Mouse (Mus musculus): ENCODE measurements around the gene Eml4. TPM values are rescaled to one million over a fixed set of nuclear protein-coding genes. Genes with fewer than 3 reads are reported as not detected.

The Eml4 gene
- polyA plus RNA-seq (2016; fragmentation: Nextera tagmentation; extraction: Ambion mirVana): 71.6 and 72.3 TPM in 2 replicates

GRCm38 (mm10) chr17:83350379-83351091 lies at the start of gene Eml4:
TSS of gene Eml4 (plus strand) at chr17:83350931.
- peak; percentile 96 for DNase-seq (ENCODE audit: low spot score)
- Histone ChIP-seq H3K27ac (peak within 1 kb of the TSS; percentile 98), H3K4me3 (peak within 1 kb of the TSS; percentile 97), H3K9me3 (replicated peaks) (no peaks in the 10 kb centered on the region), H3K4me1 (peaks cover 28% of the 10 kb centered on the region), H3K27me3 (ENCODE audit: low read depth, poor library complexity, severe bottlenecking) (no peaks in the 10 kb centered on the region), H3K36me3 (no peaks in the 10 kb centered on the region)
- 2% methylated on average over 56 of the region's 62 CpGs for WGBS

- Histone ChIP-seq H3K4me1 (no peaks in the 10 kb centered on the region), H3K27ac (no peak overlapping the region), H3K9me3 (replicated peaks) (no peaks in the 10 kb centered on the region), H3K4me3 (no peak overlapping the region), H3K36me3 (no peaks in the 10 kb centered on the region), H3K27me3 (ENCODE audit: low read depth, poor library complexity, severe bottlenecking) (no peaks in the 10 kb centered on the region)
- 90% methylated on average over 5 of the region's 5 CpGs for WGBS
- DNase-seq (ENCODE audit: low spot score): no peak
Observed at GRCm38 (mm10) chr17:83301433-83301832, 49.3 kb upstream of the Eml4 start.

GRCm38 (mm10) chr17:83304089-83304822 lies 46.5 kb upstream of the Eml4 start:
- Histone ChIP-seq H3K36me3 (no peaks in the 10 kb centered on the region), H3K9me3 (replicated peaks) (no peaks in the 10 kb centered on the region), H3K4me3 (no peak overlapping the region), H3K27ac (no peak overlapping the region), H3K27me3 (ENCODE audit: low read depth, poor library complexity, severe bottlenecking) (no peaks in the 10 kb centered on the region), H3K4me1 (peaks cover 27% of the 10 kb centered on the region)
- no peak for DNase-seq (ENCODE audit: low spot score)
- 85% methylated on average over 7 of the region's 7 CpGs for WGBS

- Histone ChIP-seq H3K4me3 (no peak overlapping the region), H3K4me1 (peaks cover 46% of the 10 kb centered on the region), H3K9me3 (replicated peaks) (no peaks in the 10 kb centered on the region), H3K27me3 (ENCODE audit: low read depth, poor library complexity, severe bottlenecking) (no peaks in the 10 kb centered on the region), H3K27ac (peak overlapping the region; percentile 71), H3K36me3 (no peaks in the 10 kb centered on the region)
- no peak for DNase-seq (ENCODE audit: low spot score)
- WGBS: 78% methylated on average over 12 of the region's 12 CpGs
Observed at GRCm38 (mm10) chr17:83306964-83307640, 43.6 kb upstream of the Eml4 start.

- no peaks in the 10 kb centered on the region for H3K9me3 ChIP-seq (replicated peaks)
- H3K4me3 ChIP-seq: no peak overlapping the region
- 47% methylated on average over 11 of the region's 11 CpGs for WGBS
- no peak for DNase-seq (ENCODE audit: low spot score)
- H3K4me1 ChIP-seq: peaks cover 53% of the 10 kb centered on the region
- no peaks in the 10 kb centered on the region for H3K36me3 ChIP-seq
- no peaks in the 10 kb centered on the region for H3K27me3 ChIP-seq (ENCODE audit: low read depth, poor library complexity, severe bottlenecking)
- H3K27ac ChIP-seq: peak overlapping the region; percentile 77
Observed at GRCm38 (mm10) chr17:83307641-83308296, 43.0 kb upstream of the Eml4 start.

GRCm38 (mm10) chr17:83308451-83308850 lies 42.3 kb upstream of the Eml4 start:
- DNase-seq (ENCODE audit: low spot score): no peak
- 56% methylated on average over 4 of the region's 4 CpGs for WGBS
- Histone ChIP-seq H3K4me3 (0 out of 2 replicates have a peak overlapping the region, but pooled peaks have one; percentile 16), H3K27ac (peak overlapping the region; percentile 77), H3K36me3 (no peaks in the 10 kb centered on the region), H3K27me3 (ENCODE audit: low read depth, poor library complexity, severe bottlenecking) (no peaks in the 10 kb centered on the region), H3K4me1 (peaks cover 56% of the 10 kb centered on the region), H3K9me3 (replicated peaks) (no peaks in the 10 kb centered on the region)

GRCm38 (mm10) chr17:83309243-83309642 lies 41.5 kb upstream of the Eml4 start:
- Histone ChIP-seq H3K4me1 (peaks cover 56% of the 10 kb centered on the region), H3K36me3 (no peaks in the 10 kb centered on the region), H3K9me3 (replicated peaks) (no peaks in the 10 kb centered on the region), H3K4me3 (peak overlapping the region; percentile 16; the same call in 1 of the 2 replicates), H3K27ac (peak overlapping the region; percentile 77), H3K27me3 (ENCODE audit: low read depth, poor library complexity, severe bottlenecking) (no peaks in the 10 kb centered on the region)
- DNase-seq (ENCODE audit: low spot score): no peak
- 5% methylated on average over 1 of the region's 1 CpGs for WGBS

GRCm38 (mm10) chr17:83311806-83312205 lies 38.9 kb upstream of the Eml4 start:
- DNase-seq (ENCODE audit: low spot score): no peak
- Histone ChIP-seq H3K4me1 (peaks cover 56% of the 10 kb centered on the region), H3K4me3 (no peak overlapping the region), H3K9me3 (replicated peaks) (no peaks in the 10 kb centered on the region), H3K36me3 (no peaks in the 10 kb centered on the region), H3K27ac (peak overlapping the region; percentile 38; the same call in 1 of the 2 replicates), H3K27me3 (ENCODE audit: low read depth, poor library complexity, severe bottlenecking) (no peaks in the 10 kb centered on the region)
- 76% methylated on average over 5 of the region's 5 CpGs for WGBS

- H3K4me3 ChIP-seq: peak overlapping the region; percentile 41
- no peaks in the 10 kb centered on the region for H3K27me3 ChIP-seq (ENCODE audit: low read depth, poor library complexity, severe bottlenecking)
- no peaks in the 10 kb centered on the region for H3K36me3 ChIP-seq
- DNase-seq (ENCODE audit: low spot score): peak; percentile 67
- peak overlapping the region; percentile 87 for H3K27ac ChIP-seq
- WGBS: 6% methylated on average over 15 of the region's 15 CpGs
- no peaks in the 10 kb centered on the region for H3K9me3 ChIP-seq (replicated peaks)
- peaks cover 51% of the 10 kb centered on the region for H3K4me1 ChIP-seq
Observed at GRCm38 (mm10) chr17:83312244-83312918, 38.4 kb upstream of the Eml4 start.

- no peaks in the 10 kb centered on the region for H3K27me3 ChIP-seq (ENCODE audit: low read depth, poor library complexity, severe bottlenecking)
- H3K27ac ChIP-seq: no peak overlapping the region; the same call in 1 of the 2 replicates
- H3K36me3 ChIP-seq: no peaks in the 10 kb centered on the region
- 50% methylated on average over 8 of the region's 8 CpGs for WGBS
- DNase-seq (ENCODE audit: low spot score): no peak
- H3K9me3 ChIP-seq (replicated peaks): no peaks in the 10 kb centered on the region
- no peak overlapping the region for H3K4me3 ChIP-seq
- peaks cover 46% of the 10 kb centered on the region for H3K4me1 ChIP-seq
Observed at GRCm38 (mm10) chr17:83313046-83313689, 37.6 kb upstream of the Eml4 start.

- no peak for DNase-seq (ENCODE audit: low spot score)
- Histone ChIP-seq H3K27me3 (ENCODE audit: low read depth, poor library complexity, severe bottlenecking) (no peaks in the 10 kb centered on the region), H3K4me3 (no peak overlapping the region), H3K9me3 (replicated peaks) (no peaks in the 10 kb centered on the region), H3K27ac (no peak overlapping the region; the same call in 1 of the 2 replicates), H3K4me1 (peaks cover 28% of the 10 kb centered on the region), H3K36me3 (no peaks in the 10 kb centered on the region)
- WGBS: 62% methylated on average over 4 of the region's 4 CpGs
Observed at GRCm38 (mm10) chr17:83315476-83315875, 35.3 kb upstream of the Eml4 start.

Measured in limb, embryonic 10.5 days (tissue).